Mouse (Mus musculus) frontal cortex, postnatal 10 days (tissue): ENCODE measurements at regions not wholly inside any gene's neighbourhood (a gene's known extent, or its start where the extent isn't known, plus 50 kb on each side); places are given as distances from the start of the nearest gene placed in this dataset.

Source experiments
- DNase-seq, 2 experiments: peaks; one replicate each; pipeline ENCODE4 v3.0.0; 2022; ENCODE audit warnings: low spot score in 2 of 2, mixed read lengths in 1 of 2

DNA sequence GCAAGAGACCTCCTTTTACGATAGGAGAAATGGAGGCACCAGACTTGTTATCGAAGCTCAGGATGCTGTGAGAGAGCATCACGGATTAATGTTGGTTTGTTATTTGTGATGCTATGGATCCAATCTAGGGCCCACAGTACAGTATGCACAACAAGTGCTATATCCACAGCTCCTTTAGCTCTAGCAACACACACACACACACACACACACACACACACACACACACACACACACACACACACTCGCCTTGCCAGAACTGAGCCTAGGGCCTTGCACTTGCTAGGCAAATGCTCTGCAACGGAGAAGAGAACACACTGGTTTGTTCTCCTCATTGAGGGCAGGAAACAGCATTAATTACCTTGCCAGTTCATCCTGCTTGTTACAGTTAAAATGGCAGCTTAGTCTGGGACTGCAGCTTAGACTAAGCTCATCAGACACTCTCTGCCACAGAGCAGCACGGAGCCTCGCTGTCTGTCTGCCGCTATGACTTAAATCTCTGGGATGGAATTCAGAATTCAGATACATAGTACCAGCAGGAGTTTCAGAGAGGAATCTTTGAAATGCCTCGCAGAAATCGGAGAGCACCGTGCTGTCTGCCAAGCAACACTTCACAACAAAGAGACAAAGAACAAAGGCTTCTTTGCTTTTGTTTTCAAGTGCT, 285.0 kb downstream of the Rngtt start:
- DNase-seq, result no peak

DNA sequence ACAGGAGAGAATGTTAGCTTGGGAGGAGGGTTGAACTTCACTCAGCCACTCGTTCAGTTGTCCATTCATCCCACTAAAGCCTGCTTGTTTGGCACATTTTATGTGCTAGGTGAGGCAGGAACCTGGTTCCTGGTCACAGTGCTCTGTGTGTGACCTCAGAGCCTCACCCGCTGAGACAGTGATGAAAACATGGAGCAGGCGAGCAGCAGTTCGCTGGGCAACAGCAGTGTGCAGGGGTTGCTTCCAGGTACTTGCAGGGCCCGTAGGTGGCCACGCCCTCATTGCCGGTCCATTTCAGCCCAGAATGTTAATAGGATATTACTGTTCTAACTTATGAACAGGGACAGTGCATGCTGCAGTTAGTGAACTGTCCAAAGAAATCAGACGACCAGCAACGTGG, 285.7 kb downstream of the Rngtt start:
- DNase-seq, result no peak

DNA sequence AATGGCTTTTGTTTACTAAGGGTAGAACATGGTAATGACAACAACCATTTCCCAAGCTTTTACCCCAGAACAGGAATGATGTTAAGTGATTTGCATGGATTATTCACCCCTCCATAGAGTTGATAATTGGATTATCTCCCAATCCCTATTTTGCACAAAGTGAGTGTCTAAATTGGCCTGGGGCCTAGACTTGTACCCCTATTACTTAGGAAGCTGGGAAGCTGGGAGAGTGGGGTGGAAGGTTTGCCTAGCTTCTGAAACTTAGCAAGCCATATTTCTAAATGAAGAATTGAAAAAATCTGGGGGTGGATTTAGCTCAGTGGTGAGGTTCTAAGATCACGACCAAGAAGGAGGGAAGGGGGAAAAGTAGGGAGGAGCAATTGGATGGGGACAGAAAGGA, 289.9 kb downstream of the Rngtt start:
- no peak for DNase-seq

DNA sequence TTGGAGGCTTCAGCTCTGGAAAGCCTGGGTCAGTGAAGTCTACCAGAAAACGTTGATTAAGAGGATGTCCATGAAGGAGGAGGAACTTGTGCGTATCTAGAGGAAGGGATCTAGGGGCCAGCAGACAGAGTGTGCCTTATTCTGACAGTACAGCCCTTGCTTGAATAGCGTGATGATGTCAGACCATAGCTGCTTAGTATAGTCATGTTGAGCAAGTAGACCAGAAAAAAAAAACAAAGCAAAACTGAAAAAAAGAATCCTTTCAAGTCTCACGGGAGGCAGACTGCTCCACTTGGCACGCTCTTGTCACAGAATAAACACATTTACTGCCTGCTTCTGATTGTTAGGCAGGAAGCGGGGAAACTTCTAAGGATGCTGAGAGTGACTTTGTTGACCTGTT, 290.7 kb downstream of the Rngtt start:
- no peak for DNase-seq

DNA sequence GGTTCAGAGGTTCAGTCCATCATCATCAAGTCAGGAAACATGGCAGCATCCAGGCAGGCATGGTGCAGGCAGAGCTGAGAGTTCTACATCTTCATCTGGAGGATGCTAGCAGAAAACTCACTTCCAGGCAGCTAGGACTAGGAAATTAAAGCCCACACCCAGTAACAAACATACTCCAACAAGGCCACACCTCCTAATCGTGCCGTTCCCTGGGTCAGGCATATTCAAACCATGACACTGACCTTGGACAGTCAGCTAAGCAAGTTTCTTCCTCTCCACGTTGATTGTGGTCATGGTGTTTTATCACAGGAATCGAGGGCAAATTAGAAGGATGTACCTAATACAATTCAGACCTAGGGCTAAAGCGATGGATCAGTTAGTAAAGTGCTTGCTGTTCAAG, 294.5 kb downstream of the Rngtt start:
- no peak for DNase-seq

DNA sequence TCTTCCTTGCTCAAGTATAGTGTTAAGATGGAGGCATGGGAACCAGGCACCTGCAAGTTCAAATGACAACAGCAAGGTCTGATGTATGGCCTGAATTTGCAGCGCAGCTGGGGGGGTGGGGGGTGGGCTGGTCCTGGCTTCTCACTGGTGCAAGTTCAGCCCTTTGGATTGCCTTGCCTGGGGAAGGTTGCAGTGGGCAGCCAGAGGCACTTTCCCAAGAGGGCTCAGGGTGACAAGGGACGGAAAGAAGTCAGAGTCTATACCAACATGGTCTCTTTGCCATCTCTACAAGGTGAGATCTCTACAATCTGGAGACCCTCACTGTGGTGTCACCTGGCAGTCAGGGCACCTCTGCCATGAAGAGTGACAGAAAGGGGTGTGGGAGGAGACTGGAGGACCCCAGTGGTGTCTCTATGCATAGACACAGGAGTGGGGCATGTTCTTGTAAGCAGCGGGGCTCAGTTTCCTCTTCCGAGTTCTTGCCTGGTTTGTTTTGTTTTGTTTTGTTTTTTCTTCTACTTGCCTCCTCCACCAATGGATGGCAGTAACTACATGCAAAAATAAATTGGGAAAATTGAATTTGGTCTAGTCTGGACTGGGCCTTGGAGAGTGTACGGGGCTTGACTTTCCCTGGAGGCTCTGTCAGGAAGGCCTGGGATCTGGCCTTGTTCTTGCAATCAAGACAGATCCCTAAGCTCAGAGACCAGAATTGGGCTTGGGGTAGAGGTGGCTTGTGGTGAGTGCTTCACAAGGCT, 284.4 kb upstream of the Cnr1 start:
- no peak for DNase-seq

DNA sequence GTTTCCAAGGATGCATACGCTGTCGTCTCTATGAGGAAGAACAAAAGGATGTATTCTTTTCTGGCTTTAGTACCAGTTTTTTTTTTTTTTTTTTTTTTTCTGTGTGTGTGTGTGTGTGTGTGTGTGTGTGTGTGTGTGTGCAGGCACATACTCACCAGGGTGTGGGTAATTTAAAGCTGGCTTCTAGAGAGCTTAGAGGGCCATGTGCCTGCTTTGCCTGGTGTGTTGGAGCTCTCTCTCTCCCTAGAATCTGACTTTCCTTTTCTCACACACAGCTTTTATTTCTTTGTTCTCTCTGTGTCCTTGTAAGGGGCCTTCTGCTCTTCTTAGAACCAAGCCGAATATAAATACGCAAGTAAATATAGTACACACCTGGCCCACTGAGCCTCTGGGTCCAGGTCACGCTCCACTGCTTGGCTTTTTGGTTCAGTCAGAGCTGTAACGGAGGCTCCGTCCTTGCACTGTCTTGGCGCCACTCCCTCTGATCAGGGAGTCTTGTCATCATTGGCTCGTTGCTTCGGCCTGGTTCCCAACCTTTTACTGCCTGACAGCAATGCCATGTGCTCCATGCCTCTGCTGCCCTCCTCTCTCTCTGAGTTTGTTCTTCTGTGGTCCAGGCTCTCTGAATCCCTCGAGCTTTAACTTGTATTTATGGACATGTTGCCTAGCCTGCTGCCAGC, 283.7 kb upstream of the Cnr1 start:
- no peak for DNase-seq

DNA sequence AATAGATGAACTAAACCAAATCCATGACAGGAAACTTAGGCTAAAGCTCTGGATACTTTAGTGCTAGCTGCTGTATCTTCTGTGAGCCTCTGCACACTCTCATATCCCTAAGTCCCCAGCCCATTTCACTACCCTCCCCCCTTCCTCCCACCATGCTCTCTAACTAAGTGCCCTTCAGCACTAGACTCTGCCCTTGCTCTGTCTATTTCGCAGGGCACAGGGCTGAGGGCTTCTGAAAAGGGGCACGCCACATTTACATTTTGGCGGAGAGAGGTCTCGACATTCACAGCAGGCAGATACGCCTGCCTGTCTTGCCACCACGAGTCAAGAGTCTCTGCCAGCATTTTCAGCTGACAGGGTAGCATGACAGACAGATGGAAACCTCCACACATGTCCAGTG, 282.5 kb upstream of the Cnr1 start:
- no peak for DNase-seq

DNA sequence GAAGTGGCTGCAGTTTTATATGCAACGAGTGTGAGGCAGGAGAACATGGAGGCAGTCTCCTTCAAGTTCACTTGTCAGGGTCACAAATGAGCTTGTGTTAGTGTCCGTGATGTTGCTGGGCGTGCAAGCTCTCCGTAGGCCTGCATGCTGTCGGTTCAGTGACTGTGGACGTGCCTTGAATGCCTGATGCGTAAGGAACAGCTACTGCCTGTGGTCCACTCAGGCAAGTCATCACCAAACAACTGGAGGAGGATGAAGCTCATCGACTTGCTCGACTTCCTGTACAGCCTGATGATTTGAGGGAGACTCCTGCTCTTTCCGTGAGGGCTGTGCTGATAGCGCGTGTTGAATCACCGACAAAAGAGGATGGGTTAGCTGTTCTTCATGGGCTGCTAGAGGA, 281.9 kb upstream of the Cnr1 start:
- DNase-seq, result no peak

DNA sequence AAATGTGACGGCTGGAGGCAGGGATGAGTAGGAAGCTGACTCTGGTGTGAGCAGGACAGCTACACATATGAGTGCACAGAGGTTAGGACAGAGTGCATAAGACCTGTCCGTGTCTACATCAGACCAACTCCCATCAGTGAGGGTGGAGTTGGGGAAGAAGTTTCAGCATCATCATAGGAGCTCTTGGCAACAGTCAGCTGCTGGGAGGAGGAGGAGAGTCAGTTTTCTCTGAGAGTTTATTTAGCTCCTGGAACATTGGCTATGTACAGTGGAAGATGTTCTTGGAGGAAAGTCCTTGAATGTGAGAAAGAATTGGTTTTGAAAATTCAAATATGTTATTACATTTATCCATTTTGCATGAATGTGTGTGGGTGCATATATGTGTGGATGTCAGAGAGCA, 279.2 kb upstream of the Cnr1 start:
- DNase-seq, result no peak

DNA sequence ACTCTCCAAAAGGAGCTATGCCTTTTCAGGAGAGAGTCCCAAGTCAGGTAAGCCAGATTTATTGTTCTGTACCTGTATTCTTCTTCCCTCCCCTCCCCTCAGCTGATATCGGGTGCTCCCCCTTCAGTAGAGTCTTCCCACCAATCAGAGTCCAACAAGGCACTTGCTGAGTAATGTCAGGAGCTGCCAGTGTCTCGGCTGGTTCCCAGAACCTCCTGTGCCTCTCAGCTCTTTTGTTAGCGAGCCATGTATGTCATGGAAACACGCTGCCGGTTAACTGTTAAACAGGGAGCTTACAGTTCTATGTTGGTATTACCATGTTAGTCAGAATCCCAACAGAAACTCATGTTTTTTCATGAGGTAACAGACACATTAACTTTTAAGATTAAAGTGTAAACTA, 273.1 kb upstream of the Cnr1 start:
- no peak for DNase-seq

DNA sequence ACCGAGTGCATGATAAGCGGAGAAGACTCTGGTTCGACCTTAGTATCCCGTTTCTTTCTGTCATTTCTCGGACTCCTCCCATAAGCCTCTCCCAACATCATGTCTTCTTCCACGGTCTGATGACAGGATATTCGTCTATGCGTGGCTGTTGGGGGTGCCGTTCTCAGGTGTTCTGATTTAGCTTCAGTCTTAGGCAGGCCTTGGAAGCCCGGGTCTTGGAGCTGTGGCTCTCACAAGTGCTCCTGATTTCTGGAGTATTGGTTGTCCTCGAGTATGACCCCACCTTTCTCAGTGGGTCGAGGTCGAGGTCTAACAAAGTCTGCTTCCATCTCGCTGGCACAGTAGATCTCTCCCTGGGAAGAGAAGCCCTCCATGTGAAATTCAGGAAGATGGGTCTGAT, 264.6 kb upstream of the Cnr1 start:
- DNase-seq, result no peak

DNA sequence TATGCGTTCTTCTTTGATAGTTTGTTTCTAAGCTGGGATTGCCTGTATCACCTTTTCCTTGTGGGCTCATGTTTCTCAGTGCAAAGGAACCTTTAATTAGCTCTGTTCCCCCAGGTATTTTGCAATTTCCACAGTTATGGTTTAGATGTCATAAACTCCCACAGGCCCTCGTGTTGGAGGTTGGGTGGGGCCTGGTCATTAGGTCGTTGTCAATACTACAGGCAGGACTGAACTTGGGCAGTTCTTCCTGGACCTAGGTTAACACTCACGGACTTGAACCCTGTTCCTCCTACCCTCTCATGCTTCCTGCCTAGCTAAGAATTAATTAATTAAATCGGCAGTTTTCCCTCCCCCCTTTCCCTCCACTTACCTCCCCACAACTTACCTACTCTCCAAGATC, 263.8 kb upstream of the Cnr1 start:
- no peak for DNase-seq

DNA sequence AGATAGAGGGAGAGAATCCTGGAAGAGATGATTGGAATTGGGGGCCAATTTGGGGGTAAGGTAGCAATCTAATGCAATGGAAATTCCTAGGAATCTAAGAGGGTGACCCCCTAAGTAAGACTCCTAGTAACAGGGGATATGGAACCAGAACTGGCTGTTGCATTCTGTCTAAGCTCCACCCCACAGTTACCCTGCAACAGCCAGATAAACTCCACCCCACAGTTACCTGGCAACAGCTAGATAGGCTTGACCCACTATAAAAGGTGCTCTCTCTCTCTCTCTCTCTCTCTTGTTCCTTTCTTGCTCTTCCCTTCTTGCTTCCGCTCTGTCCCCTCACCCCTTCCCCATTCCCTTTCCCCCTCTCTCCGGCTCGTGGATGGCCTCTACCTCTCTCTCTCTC, 262.5 kb upstream of the Cnr1 start:
- DNase-seq, result no peak

DNA sequence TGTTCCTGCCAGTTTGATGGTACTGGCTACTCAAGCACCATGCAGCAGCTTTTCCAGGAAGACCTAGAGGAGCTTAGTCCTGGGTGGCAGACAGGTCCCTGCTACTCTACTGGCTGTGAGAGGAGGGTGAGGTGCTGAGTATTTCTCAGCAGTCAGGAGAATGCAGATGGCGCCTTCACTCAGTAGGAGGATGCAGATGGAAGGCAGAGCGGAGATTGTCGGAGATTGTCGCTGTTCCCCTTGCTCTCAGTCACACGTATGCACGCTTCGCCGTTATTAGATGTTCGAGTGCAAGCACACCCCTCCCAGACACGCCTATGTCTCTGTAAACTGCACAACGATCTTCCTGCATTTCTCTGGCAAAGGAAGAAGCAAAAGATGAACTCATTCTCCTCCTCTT, 261.4 kb upstream of the Cnr1 start:
- no peak for DNase-seq

DNA sequence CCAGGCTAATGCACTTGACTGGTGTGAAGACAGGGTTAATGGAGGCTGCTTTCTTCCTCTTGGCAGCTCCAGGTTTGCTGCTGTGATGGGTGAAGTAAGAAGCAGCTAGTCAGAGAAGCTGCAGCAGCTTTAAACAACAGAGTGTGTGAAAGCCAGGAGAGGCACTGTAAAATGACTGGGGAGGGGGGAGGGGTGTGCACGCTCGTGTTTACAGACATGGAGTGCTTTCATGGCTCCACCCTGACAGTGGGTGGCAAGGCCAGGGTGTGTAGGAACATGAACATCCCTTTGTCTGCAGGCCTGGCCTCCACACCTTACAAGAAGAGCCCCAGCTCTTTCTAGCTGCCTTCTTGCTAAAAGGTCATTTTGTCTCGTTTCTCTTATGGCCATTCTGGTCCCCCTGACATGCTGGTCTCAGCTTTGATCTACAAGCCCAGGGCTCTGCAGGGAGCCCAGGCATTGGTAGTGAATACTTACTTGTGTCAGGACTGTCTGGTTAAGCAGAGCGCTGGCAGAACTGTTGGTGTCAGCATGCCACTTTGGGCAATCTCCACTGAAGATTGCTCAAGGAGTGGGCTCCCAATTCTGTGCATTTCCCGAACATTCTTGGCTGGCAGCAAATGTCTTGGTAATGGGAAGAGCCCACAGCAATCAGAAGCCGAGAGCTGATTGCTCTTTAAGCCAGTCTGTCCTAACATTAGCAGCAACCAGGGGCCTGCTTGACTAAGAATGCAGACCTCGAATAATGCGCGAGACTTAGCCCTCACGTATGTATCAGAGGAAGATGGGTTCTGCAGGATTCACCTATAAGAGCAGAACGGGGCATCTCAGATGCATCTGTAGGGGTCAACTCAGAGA, 260.5 kb upstream of the Cnr1 start:
- no peak for DNase-seq

DNA sequence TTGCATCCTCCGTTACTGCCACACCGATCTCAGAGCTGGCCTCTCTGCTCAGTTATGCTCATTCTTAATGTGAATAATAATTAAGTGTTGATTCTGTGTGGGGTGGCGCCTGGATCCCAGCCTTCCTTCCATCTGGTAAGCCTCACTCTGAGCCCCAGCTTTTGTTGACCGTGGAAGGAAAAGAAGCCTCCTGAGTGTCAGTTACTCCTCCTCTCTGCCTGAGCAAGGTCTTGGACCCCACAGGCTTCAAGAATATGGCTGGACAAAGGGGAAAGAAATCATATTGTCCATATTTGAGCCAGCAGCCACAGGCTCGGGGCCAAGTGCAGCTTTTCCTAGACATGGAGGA, 259.9 kb upstream of the Cnr1 start:
- no peak for DNase-seq

DNA sequence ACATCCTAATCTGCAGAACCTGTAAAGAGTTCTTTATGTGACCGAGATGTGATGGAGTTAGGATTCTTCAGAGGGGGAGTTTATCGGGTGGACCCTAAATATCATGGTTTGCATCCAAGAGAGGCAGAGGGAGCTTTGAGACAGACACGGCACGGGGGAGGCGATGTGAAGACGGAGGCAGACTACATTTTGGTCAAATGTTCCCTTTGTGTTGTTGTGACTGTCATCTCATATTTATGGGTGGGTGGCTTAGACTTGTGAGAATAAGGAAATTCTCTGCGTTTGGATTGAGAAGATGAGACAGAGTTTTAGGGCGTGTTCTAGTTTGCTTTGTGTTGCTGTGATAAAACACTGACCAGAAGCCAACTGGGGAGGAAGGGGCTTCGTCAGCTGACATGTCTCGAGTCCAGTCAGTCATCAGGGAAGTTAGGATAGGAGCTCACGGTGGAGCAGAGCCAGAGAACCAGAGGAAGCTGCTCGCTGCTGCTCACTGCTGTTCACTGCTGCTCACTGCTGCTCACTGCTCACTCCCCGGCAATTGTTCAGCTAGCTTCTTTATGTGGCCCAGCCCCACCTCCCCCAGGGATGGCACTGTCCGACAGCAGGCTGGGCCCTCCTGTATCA, 259.0 kb upstream of the Cnr1 start:
- no peak for DNase-seq

DNA sequence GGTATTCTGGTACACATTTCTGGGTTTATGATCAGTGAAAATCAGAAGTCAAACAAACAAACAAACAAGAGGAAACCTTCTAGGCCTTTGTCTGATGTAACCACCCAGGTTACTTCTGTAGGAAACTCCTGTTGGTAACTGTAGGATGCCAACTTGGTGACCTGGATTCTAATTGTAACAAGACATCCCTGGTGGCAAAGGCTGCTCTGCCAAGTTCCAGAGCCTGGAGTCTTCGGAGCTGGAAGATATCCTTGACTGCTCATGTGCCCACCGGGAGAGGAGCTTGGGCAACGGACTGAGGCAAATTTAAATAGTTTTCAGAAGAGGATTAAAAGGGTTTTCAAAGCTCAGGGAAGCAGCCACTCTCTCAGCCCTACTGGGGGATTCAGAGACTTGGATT, 256.0 kb upstream of the Cnr1 start:
- DNase-seq, result no peak

DNA sequence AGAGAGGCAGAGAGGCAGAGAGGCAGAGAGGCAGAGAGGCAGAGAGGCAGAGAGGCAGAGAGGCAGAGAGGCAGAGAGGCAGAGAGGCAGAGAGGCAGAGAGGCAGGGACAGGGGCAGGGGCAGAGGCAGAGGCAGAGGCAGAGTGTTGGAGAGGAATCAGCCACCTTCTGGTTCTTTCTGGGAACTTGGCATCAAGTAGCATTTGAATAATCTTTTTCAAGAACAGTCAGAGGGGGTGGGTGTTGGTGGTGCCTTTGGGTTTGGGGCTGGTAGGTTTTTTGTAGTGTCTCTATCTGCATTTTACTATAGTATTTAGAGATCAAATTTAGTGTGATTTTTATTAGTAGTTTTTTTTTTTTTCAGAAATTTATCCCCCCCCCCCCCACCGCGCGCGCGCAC, 249.3 kb upstream of the Cnr1 start:
- DNase-seq, result no peak

DNA sequence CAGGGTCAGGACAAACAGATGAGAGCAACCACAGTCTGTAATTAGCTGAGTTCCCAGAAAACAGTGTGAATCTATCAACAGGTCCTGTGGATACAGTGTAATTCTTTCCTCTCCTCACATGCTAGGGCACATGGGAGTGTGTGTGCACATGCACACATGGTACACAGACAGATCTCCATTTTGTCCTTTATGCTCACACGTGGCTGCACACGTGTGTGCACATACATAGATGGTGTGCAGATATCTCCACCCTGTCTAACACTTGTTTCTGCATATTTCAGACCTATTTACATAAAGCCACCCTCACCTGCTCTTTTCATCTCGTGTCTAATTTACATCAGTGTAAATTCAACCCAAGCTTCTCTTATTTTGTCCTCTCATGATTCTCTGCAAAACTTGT, 245.0 kb upstream of the Cnr1 start:
- no peak for DNase-seq

DNA sequence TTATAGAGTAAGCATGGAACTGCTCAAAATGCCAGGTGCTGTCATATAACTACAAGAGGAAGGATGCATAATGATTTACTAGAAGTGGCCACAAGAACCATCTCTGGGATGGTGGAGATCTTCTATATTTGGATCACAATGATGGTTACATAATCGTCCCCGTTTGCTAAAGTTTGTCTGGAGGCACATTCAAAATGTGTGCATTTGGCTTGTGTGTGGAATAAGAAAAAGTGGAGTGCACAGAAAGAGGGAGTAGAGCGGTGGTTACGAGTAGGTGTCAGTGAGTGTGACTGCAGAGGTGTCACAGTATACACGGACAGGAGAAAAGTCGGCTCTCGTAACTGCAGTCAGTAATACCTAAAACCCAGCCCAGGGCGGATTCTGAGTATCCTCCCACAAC, 238.3 kb upstream of the Cnr1 start:
- no peak for DNase-seq
